Mouse (Mus musculus) embryonic facial prominence, embryonic 13.5 days (tissue): ENCODE measurements around the gene Tuba8. TPM values are rescaled to one million over a fixed set of nuclear protein-coding genes. Genes with fewer than 3 reads are reported as not detected.

ENCODE experiments used
- ATAC-seq: fragments of 200-750 bp; cut with Nextera tagmentation; 2 replicates; pipeline ENCODE4 v1.8.0; 2017; ENCODE audit warnings: low read depth; ENCODE audit not compliant: insufficient number of reproducible peaks, insufficient read depth, low FRiP score, low TSS enrichment
- H3K27ac ChIP-seq: fragments of 300-500 bp; sonication (generic); 2 replicates; pipeline ENCODE4 v1.5.1; 2015; ENCODE audit warnings: moderate library complexity, mild to moderate bottlenecking, inconsistent platforms
- H3K27me3 ChIP-seq: fragments of 300-500 bp; sonication (generic); 2 replicates; pipeline ENCODE4 v1.6.1; 2015; ENCODE audit warnings: mild to moderate bottlenecking, inconsistent platforms
- H3K36me3 ChIP-seq: fragments of 300-500 bp; sonication (generic); 2 replicates; pipeline ENCODE4 v1.6.1; 2015; ENCODE audit warnings: mild to moderate bottlenecking, inconsistent platforms
- H3K4me1 ChIP-seq: fragments of 300-500 bp; sonication (generic); 2 replicates; pipeline ENCODE4 v1.6.1; 2015; ENCODE audit warnings: inconsistent platforms
- H3K4me2 ChIP-seq: fragments of 300-500 bp; sonication (generic); 2 replicates; pipeline ENCODE4 v1.6.1; 2015; ENCODE audit warnings: moderate library complexity, mild to moderate bottlenecking, inconsistent platforms
- H3K4me3 ChIP-seq: fragments of 300-500 bp; sonication (generic); 2 replicates; pipeline ENCODE4 v1.5.1; 2015; ENCODE audit warnings: mild to moderate bottlenecking, inconsistent platforms
- H3K9ac ChIP-seq: fragments of 300-500 bp; sonication (generic); 2 replicates; pipeline ENCODE4 v1.6.1; 2015; ENCODE audit warnings: mild to moderate bottlenecking, inconsistent platforms
- H3K9me3 ChIP-seq: fragments of 300-500 bp; sonication (generic); 2 replicates; pipeline ENCODE4 v1.6.1; 2016; ENCODE audit warnings: inconsistent platforms
- WGBS: fragments of 180-500 bp; shearing (Covaris S2); methylation state at CpG from one replicate; pipeline ENCODE4 v1.1.7; 2015; ENCODE audit warnings: mixed read lengths; 5-methylcytosine and 5-hydroxymethylcytosine counted together
- polyA plus RNA-seq: library from polyadenylated mRNA; unstranded; fragments of >200 nt; fragmentation: Nextera tagmentation; extraction: Ambion mirVana; gene quantifications from 2 replicates; pipeline ENCODE4 v1.2.1, GENCODE M21; 2015

Gene Tuba8
- polyA plus RNA-seq, 1 experiment from 2014 or later = 0.30 TPM

DNA sequence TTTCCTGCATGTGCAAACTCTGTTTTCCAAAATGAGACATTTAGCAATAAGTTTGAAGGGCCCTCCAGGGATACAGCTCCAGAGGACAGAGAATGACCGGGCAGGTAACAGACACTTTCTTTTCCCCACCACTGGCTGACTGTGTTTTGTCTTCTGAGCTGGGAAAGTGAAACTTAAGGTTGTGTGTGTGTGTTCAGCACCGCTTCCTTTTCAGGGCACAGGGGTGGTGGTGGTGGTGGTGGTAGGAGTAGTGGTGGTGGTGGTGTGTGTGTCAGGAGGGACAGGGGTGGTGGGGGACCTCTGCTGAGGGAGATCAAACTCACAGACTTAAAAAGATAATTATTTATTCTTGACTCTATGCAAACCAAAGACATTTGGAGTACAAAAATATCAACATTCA is 31.3 kb downstream of the Tuba8 start:
- Histone ChIP-seq H3K4me1 (peaks cover 4% of the 10 kb centered on the region; the same call in 1 of the 2 replicates), H3K36me3 (no peaks in the 10 kb centered on the region), H3K9ac (no peak overlapping the region), H3K27me3 (peaks cover 21% of the 10 kb centered on the region), H3K27ac (no peak overlapping the region), H3K9me3 (no peaks in the 10 kb centered on the region), H3K4me2 (no peak overlapping the region), H3K4me3 (no peak overlapping the region)
- ATAC-seq = no peak
- 63% methylated on average over 2 of the region's 2 CpGs for WGBS

DNA sequence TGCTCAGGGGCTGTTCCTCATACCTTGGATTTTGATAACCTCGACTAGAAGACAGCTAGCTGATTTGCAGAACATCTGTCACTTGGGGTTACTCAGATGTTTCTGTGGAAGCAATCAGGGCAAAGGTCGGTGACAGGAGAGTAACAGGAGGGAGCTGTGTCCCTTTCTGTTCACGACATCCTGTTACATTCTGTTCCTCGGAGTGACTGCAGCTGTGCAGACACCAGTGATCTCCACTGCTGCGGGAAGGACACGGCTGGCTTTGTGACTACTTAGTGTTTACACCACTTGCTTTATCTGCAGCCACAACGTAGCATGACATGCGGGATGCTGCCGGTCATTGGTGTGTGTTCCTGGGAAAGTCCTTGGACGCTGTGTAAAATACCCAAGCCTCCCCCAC is 32.7 kb downstream of the Tuba8 start:
- no peak overlapping the region for H3K4me2 ChIP-seq
- no peaks in the 10 kb centered on the region for H3K36me3 ChIP-seq
- peaks cover 27% of the 10 kb centered on the region for H3K27me3 ChIP-seq
- H3K4me3 ChIP-seq = no peak overlapping the region
- no peak overlapping the region for H3K9ac ChIP-seq
- ATAC-seq = no peak
- WGBS = 49% methylated on average over 10 of the region's 10 CpGs
- H3K27ac ChIP-seq = no peak overlapping the region
- H3K4me1 ChIP-seq = peaks cover 4% of the 10 kb centered on the region; the same call in 1 of the 2 replicates
- H3K9me3 ChIP-seq = no peaks in the 10 kb centered on the region

DNA sequence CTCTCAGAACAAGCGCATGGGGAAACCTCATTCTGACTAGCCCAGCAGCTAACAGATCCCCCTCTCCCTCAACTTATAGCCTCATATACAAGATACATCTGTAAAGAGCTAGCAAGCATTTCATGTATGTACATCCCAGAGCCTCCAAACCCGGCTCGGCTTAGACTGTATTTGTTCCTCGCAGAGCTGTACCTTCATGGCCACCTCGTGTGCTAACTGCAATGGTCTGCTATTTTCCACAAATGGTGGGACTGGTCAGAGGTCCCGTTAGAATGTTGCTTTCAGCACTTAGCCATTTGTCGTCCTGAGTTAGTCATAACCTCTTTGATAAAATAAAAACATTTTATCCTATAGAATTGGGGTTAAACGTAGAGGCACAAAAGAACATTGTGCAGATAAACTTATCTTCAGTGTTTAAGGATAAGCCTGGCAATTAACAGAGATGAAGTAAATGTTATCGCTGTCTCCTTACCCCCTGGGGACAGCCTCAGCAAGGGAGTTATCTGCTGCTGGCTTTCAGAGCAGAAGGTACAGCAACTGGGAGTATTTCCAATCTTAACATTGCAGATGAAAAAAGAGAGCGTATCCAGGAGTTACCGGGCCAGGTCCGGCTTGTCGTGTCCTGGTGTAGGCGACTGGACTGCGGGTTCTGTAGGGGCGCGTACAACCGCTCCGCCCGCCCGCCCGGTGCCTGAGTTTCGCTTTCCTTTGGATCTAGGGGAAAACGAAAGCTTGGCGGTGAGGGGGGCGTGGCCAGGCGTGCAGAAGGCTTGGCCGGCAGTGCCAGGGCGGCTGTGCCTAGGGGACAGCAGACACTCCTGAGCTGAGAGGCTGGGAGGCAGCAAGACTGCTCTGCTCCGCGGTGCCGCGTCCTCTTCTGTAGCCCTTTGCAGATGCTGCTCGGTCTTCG is 34.9 kb downstream of the Tuba8 start, which contains the start of gene Usp18:
Gene Usp18, plus strand, starts transcription at position 780 of the 910 bp plus-strand sequence.
- peak; percentile 84 for ATAC-seq
- peak within 1 kb of the TSS; percentile 67 for H3K4me2 ChIP-seq
- no peaks in the 10 kb centered on the region for H3K36me3 ChIP-seq
- H3K4me1 ChIP-seq = peaks cover 4% of the 10 kb centered on the region; the same call in 1 of the 2 replicates
- H3K27me3 ChIP-seq = peaks cover 27% of the 10 kb centered on the region
- WGBS = 8% methylated on average over 35 of the region's 35 CpGs
- peak within 1 kb of the TSS; percentile 64 for H3K4me3 ChIP-seq
- H3K9me3 ChIP-seq = no peaks in the 10 kb centered on the region
- no peak within 1 kb of the TSS for H3K27ac ChIP-seq
- peak within 1 kb of the TSS; percentile 72 for H3K9ac ChIP-seq

DNA sequence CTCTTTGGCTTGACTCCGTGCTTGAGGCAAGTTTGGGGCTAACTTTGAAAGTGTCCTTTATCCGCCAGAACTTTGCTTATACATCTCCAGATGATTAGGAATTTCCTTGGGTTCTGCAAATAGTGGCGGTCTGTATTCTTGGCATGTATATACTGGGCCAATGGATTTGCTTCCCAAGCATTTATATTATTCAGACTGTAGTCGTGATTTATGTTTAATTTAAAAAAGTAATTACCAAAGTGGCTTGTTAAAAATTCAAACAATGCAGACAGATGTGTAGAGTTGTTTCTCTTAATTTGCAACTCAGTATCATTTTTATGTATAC is 35.5 kb downstream of the Tuba8 start:
- H3K9me3 ChIP-seq = no peaks in the 10 kb centered on the region
- peaks cover 27% of the 10 kb centered on the region for H3K27me3 ChIP-seq
- peaks cover 4% of the 10 kb centered on the region; the same call in 1 of the 2 replicates for H3K4me1 ChIP-seq
- H3K36me3 ChIP-seq = no peaks in the 10 kb centered on the region
- peak overlapping the region; percentile 72 for H3K9ac ChIP-seq
- peak overlapping the region; percentile 67 for H3K4me2 ChIP-seq
- no peak overlapping the region for H3K27ac ChIP-seq
- H3K4me3 ChIP-seq = peak overlapping the region; percentile 64
- ATAC-seq = peak; percentile 2; the same call in 1 of the 2 replicates
- 7% methylated on average over 4 of the region's 4 CpGs for WGBS

DNA sequence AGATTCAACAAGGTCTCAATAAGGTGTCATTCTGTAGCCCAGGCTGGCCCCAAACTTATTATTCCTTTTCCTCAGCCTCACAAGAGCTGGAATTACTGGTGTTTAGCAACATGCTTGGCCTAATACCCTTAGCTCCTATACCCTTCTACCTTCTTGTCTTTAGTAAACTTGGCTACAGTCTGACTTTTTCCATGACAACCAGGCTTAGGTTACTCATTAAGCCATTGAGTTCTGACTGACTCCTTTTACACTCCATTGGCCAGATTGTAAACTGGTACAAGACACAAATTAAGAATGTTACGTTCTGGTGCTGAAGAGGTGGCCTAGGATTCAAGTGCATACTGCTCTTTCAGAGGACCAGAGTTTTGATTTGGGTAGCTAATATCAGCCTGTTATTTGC is 39.9 kb downstream of the Tuba8 start:
- ATAC-seq = no peak
- H3K9me3 ChIP-seq = no peaks in the 10 kb centered on the region
- H3K27me3 ChIP-seq = 0 out of 2 replicates have a peak, but pooled peaks cover 6% of the 10 kb centered on the region
- H3K4me3 ChIP-seq = no peak overlapping the region
- H3K27ac ChIP-seq = no peak overlapping the region
- H3K4me1 ChIP-seq = no peaks in the 10 kb centered on the region
- no peaks in the 10 kb centered on the region for H3K36me3 ChIP-seq
- 71% methylated on average over 1 of the region's 1 CpGs for WGBS
- no peak overlapping the region for H3K9ac ChIP-seq
- no peak overlapping the region for H3K4me2 ChIP-seq

DNA sequence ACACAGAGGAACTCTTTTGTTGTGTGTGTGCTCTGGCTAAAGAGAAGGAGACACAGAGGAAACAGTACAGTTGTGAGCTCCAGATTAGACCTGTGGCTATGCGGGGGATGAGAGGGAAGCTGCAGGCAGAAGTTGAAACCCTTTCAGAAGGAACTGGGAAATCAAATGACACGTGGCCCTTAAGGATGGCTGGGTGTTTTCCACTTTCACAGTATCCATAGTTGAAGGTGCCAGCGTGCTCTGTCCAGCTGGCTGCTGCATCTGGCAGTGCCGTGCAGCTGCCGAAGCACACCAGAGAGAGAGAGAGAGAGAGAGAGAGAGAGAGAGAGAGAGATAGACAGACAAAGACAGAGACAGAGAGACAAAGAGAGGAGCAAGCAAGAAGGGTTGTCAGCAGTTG is 40.8 kb downstream of the Tuba8 start:
- H3K4me3 ChIP-seq = no peak overlapping the region
- H3K9ac ChIP-seq = no peak overlapping the region
- no peaks in the 10 kb centered on the region for H3K36me3 ChIP-seq
- H3K4me1 ChIP-seq = no peaks in the 10 kb centered on the region
- H3K27me3 ChIP-seq = 0 out of 2 replicates have a peak, but pooled peaks cover 6% of the 10 kb centered on the region
- no peak overlapping the region for H3K27ac ChIP-seq
- 73% methylated on average over 5 of the region's 5 CpGs for WGBS
- ATAC-seq = no peak
- H3K9me3 ChIP-seq = no peaks in the 10 kb centered on the region
- H3K4me2 ChIP-seq = no peak overlapping the region

DNA sequence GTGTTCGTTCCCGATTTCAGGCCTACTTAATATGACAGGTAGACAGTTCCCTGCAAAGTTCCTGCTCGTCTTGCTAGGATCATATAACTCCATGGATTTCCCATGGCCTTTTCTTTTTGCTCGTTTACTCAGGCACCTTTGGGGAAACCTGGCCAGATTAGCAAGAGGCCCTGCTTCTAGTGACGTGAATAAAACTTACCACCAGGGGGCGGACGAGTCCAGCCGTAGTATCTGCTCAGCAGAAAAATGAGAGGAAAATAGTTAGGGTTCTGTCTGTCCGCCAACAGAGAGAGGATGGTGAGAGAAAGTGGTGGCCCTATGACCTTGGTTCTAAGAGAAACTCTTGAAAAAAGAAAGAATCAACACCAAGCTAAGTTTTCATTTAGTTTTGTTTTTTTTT is 50.1 kb downstream of the Tuba8 start:
- Histone ChIP-seq H3K4me2 (no peak overlapping the region), H3K9me3 (no peaks in the 10 kb centered on the region), H3K27me3 (no peaks in the 10 kb centered on the region), H3K36me3 (no peaks in the 10 kb centered on the region), H3K27ac (no peak overlapping the region), H3K4me3 (no peak overlapping the region), H3K4me1 (no peaks in the 10 kb centered on the region), H3K9ac (no peak overlapping the region)
- ATAC-seq = no peak
- 31% methylated on average over 9 of the region's 9 CpGs for WGBS

DNA sequence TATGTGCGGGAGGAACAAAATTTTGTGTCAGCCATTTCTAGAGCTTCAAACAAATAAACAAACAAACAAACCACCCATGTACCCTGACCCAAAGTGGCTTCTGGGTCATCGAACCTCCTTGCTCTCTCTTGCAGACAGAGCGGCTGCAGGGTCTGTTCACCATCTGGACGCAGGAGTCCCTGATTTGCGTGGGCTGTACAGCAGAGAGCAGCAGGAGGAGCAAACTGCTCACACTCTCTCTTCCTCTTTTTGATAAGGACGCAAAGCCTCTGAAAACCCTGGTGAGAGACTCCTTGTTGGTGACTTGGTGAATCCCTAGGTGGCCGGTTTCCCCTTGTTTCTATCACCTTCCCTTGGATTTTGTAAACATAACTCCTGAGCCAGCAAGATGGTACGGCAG is 50.7 kb downstream of the Tuba8 start:
- H3K27me3 ChIP-seq = no peaks in the 10 kb centered on the region
- no peak overlapping the region for H3K4me2 ChIP-seq
- ATAC-seq = no peak
- 81% methylated on average over 8 of the region's 8 CpGs for WGBS
- H3K36me3 ChIP-seq = no peaks in the 10 kb centered on the region
- H3K9ac ChIP-seq = no peak overlapping the region
- H3K4me1 ChIP-seq = no peaks in the 10 kb centered on the region
- no peak overlapping the region for H3K4me3 ChIP-seq
- H3K27ac ChIP-seq = no peak overlapping the region
- H3K9me3 ChIP-seq = no peaks in the 10 kb centered on the region

DNA sequence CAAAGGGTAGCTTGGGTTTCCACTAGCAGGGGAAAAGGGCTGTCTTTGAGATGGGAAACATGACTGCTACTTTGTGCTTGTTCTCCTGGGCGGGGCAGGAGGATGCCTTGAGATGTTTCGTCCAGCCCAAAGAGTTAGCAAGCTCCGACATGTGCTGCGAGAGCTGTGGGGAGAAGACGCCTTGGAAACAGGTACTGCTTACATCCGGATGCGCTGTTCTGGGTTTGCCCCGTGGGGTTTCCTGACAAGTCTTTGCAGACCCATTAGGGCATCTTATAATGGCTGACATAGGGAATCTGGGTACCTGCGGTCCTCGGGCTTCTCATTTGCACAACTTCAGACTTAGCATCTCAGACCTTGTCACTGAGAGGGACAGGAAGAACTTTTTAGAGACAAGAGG is 51.5 kb downstream of the Tuba8 start:
- H3K9ac ChIP-seq = no peak overlapping the region
- H3K9me3 ChIP-seq = no peaks in the 10 kb centered on the region
- no peaks in the 10 kb centered on the region for H3K36me3 ChIP-seq
- no peak for ATAC-seq
- H3K27ac ChIP-seq = no peak overlapping the region
- H3K4me3 ChIP-seq = no peak overlapping the region
- 83% methylated on average over 10 of the region's 10 CpGs for WGBS
- H3K4me1 ChIP-seq = no peaks in the 10 kb centered on the region
- H3K27me3 ChIP-seq = no peaks in the 10 kb centered on the region
- H3K4me2 ChIP-seq = no peak overlapping the region

DNA sequence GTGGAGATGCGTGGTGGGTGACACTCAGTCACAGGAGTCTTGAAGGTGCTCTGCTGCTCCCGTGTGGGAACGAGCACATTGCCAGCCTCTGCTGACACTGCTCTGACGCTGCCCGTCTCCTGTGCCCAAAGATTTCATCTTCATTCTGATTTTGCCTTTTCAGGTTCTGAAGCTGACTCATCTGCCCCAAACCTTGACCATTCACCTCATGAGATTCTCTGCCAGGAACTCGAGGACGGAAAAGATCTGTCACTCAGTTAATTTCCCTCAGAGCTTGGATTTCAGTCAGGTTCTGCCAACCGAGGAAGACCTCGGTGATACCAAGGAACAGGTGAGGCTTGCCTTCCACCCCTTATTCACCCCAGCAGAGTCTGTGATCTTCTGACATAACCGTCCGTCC is 52.0 kb downstream of the Tuba8 start:
- H3K4me3 ChIP-seq = no peak overlapping the region
- H3K4me2 ChIP-seq = no peak overlapping the region
- no peak overlapping the region for H3K27ac ChIP-seq
- no peaks in the 10 kb centered on the region for H3K27me3 ChIP-seq
- no peaks in the 10 kb centered on the region for H3K4me1 ChIP-seq
- H3K36me3 ChIP-seq = no peaks in the 10 kb centered on the region
- ATAC-seq = no peak
- H3K9me3 ChIP-seq = no peaks in the 10 kb centered on the region
- no peak overlapping the region for H3K9ac ChIP-seq
- 89% methylated on average over 11 of the region's 11 CpGs for WGBS

DNA sequence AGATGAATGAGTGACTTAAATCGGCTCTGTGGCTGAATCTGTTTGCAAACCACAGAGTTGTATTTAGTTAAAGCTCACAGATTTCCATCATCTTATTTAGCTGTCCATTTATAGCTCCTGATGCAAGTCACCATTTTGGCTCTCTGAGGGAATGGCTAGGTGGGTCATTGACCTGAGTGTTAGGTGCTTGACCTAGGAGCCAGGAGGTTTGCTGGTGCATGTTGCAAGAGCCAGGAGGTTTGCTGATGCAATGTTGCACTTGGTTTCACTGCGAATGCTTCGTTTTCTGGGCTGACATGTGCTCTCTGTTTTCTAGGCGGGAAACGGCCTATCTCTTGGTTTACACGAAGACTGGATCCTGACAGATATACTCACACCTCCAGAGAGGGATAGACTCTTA is 59.7 kb downstream of the Tuba8 start:
- Histone ChIP-seq H3K27me3 (0 out of 2 replicates have a peak, but pooled peaks cover 5% of the 10 kb centered on the region), H3K9me3 (no peaks in the 10 kb centered on the region), H3K27ac (no peak overlapping the region), H3K4me3 (no peak overlapping the region), H3K36me3 (no peaks in the 10 kb centered on the region), H3K4me1 (no peaks in the 10 kb centered on the region; the same call in 1 of the 2 replicates), H3K4me2 (no peak overlapping the region), H3K9ac (no peak overlapping the region)
- no peak for ATAC-seq
- WGBS = 80% methylated on average over 6 of the region's 6 CpGs

DNA sequence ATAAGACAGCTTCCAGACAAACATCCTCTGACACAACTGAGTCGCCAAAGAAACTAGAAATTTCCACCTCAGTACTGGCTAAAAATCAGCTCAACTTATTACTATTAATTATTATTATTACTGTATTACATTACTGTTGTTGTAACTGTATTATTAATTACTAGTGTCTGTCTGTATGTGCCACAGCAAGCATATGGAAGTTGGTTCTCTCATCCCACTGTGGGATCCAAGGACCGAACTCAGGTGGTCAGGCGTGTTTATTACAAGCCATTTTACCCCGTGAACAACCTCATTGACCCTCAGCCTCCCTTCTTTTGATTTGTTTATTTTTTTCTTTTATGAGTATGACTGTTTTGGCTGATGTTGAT is 61.2 kb downstream of the Tuba8 start:
- Histone ChIP-seq H3K9me3 (no peaks in the 10 kb centered on the region), H3K36me3 (no peaks in the 10 kb centered on the region), H3K27me3 (0 out of 2 replicates have a peak, but pooled peaks cover 5% of the 10 kb centered on the region), H3K4me2 (peak overlapping the region; percentile 65), H3K27ac (no peak overlapping the region), H3K4me3 (peak overlapping the region; percentile 47), H3K9ac (no peak overlapping the region; the same call in 1 of the 2 replicates), H3K4me1 (no peaks in the 10 kb centered on the region; the same call in 1 of the 2 replicates)
- ATAC-seq = no peak
- WGBS = 10% methylated on average over 4 of the region's 4 CpGs
